Mouse (Mus musculus) left cerebral cortex, postnatal 14 days (tissue): Measurements from ENCODE around the gene Tnfrsf4. TPM values are rescaled to one million over a fixed set of nuclear protein-coding genes. Genes with fewer than 3 reads are reported as not detected.

Source experiments
- DNase-seq, 2 experiments: peaks; one replicate each; pipeline ENCODE4 v3.0.0; 2021 to 2022; ENCODE audit warnings: low spot score in 2 of 2, mixed read lengths in 1 of 2
- intact Hi-C: fragments of 180-260 bp; cut with DNase I; formaldehyde crosslinking; loops from one replicate; pipeline ENCODE4 v1.15.1; 2025
- microRNA-seq, 2 experiments: library from miRNA; unstranded; fragments of <30 nt; microRNA quantifications; one replicate each; pipeline ENCODE4 v1.2.0; 2022
- total RNA-seq, 2 experiments: library from RNA; stranded (reverse); gene quantifications; 2 replicates each; pipeline ENCODE4 v1.2.3; 2021

Gene Tnfrsf4
- total RNA-seq, 2 experiments from 2014 or later, result 0.66 to 1.2 TPM

- intact Hi-C loops, result no loop called here
- DNase-seq, result no peak
These were observed 45.6 kb downstream of the Tnfrsf4 start, which contains the start of gene Ttll10 for GRCm38 (mm10) chr4:156059261-156059660. TSS of gene Ttll10 (minus strand) at chr4:156059414.

- no peak for DNase-seq
These were observed 46.1 kb downstream of the Tnfrsf4 start for GRCm38 (mm10) chr4:156059713-156060112.

DNA sequence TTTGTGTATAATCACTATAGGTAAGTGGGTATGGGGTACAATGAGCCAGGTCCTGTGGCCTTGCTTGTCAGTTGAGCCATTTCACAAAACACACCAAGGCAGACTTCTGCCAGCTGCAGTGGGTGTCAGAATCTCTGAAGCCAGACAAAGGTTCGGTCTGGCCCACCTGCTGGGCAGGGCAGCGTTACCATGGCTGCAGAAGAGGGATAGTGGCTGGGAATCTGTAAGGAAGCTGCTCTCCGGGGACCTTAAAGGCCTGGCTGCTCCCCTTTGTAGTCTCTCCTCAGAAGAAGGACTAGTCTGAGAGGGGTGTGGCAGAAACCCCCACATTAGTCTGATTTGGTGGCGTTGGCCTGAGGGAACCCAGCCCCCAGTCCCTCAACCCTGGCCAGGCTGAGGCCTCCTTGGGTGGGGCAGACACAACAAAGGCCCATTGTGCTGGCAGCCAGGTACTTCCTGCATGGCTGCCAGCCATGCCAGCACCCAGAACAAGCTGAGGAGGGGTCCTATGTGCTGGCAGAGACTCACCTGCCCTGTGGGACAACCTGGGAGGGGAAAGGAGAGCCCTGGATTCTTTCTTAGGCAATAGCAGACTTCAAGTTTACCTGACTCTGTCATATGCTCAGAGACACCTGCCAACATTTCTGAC lies 50.3 kb downstream of the Tnfrsf4 start:
- intact Hi-C loops, result no loop called here
- DNase-seq, result no peak

More at GRCm38 (mm10) chr4:156059713-156060112, 46.1 kb downstream of the Tnfrsf4 start:
- intact Hi-C loops, result no loop called here

DNA sequence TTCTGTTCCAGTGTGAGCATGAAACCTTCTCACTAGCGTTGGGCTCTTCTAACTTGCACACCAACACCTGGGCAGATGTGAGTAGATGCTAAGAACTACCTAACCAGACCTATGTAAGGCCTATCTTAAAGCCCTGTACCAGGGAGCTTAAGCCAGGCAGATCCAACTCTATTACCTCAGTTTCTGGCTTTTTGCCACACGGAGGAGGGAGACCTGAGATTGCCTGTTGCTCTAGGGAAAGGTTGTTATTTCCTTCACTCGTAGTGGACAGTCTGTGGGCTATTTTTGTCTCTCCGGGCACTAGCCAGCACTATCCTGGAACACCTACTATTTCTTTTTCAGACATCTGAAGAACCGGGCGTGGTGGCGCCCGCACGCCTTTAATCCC lies 50.9 kb downstream of the Tnfrsf4 start:
- intact Hi-C loops, result no loop called here
- DNase-seq, result no peak

- intact Hi-C loops, result no loop called here
- no peak for DNase-seq
These were observed 51.7 kb downstream of the Tnfrsf4 start for GRCm38 (mm10) chr4:156065156-156065894.

Small RNA genes within 50 kb of the gene (microRNA-seq; reads per million reads assigned to microRNA genes)
- 3.4 to 6.4 reads per million in 2 experiments for gene Mir200a
- 6.1 to 69.7 reads per million in 2 experiments for gene Mir200b
- gene Mir429, result 21.9 to 82.1 reads per million in 2 experiments

Other genes with a start within 250 kb of the Tnfrsf4 start
- 10 to 100 TPM; 16.3 to 17.0 TPM for gene Vwa1, start 239.1 kb upstream of the Tnfrsf4 start, total RNA-seq
- 10 to 100 TPM in 1 of 2 experiments, 1 to 10 TPM in 1; 8.7 to 11.6 TPM for gene Tmem88b, start 228.0 kb upstream of the Tnfrsf4 start, total RNA-seq
- gene Ankrd65, start 223.4 kb upstream of the Tnfrsf4 start, total RNA-seq, result under 1 TPM in 1 of 2 experiments, not detected in 1; 0.31 TPM
- 100 to 1,000 TPM; 104 to 112 TPM for gene Mrpl20, start 211.0 kb upstream of the Tnfrsf4 start, total RNA-seq
- 10 to 100 TPM; 69.5 to 73.5 TPM for gene Ccnl2, start 201.4 kb upstream of the Tnfrsf4 start, total RNA-seq
- 10 to 100 TPM; 83.3 to 84.1 TPM for gene Aurkaip1, start 182.6 kb upstream of the Tnfrsf4 start, total RNA-seq
- 10 to 100 TPM in 1 of 2 experiments, 1 to 10 TPM in 1; 9.0 to 14.0 TPM for gene Mxra8, start 174.2 kb upstream of the Tnfrsf4 start, total RNA-seq
- gene Dvl1, start 166.4 kb upstream of the Tnfrsf4 start, total RNA-seq, result 10 to 100 TPM; 81.5 to 81.6 TPM
- gene Tas1r3, start 150.5 kb upstream of the Tnfrsf4 start, total RNA-seq, result under 1 TPM; 0.20 to 0.27 TPM
- gene Cptp, start 144.4 kb upstream of the Tnfrsf4 start, total RNA-seq, result 10 to 100 TPM; 28.8 to 29.7 TPM
- gene Ints11, start 144.3 kb upstream of the Tnfrsf4 start, total RNA-seq, result 10 to 100 TPM; 34.4 to 38.4 TPM
- gene Pusl1, start 122.1 kb upstream of the Tnfrsf4 start, total RNA-seq, result 10 to 100 TPM; 65.3 to 66.9 TPM
- gene Acap3, start 122.0 kb upstream of the Tnfrsf4 start, total RNA-seq, result 100 to 1,000 TPM; 139 TPM
- 10 to 100 TPM; 69.8 to 79.0 TPM for gene Ube2j2, start 70.0 kb upstream of the Tnfrsf4 start, total RNA-seq
- 10 to 100 TPM; 13.5 to 15.1 TPM for gene C1qtnf12, start 51.5 kb upstream of the Tnfrsf4 start, total RNA-seq
- 10 to 100 TPM in 1 of 2 experiments, 1 to 10 TPM in 1; 9.6 to 10.6 TPM for gene B3galt6, start 21.2 kb upstream of the Tnfrsf4 start, total RNA-seq
- 100 to 1,000 TPM; 150 to 157 TPM for gene Sdf4, start 21.0 kb upstream of the Tnfrsf4 start, total RNA-seq
- gene Tnfrsf18, start 12.3 kb downstream of the Tnfrsf4 start, total RNA-seq, result under 1 TPM in 1 of 2 experiments, not detected in 1; 0.32 TPM
- not detected for gene Ttll10, start 45.6 kb downstream of the Tnfrsf4 start, total RNA-seq
- 10 to 100 TPM; 28.0 to 28.1 TPM for gene 9430015G10Rik, start 96.1 kb downstream of the Tnfrsf4 start, total RNA-seq
- gene Rnf223, start 116.7 kb downstream of the Tnfrsf4 start, total RNA-seq, result under 1 TPM; 0.31 to 0.66 TPM
- 100 to 1,000 TPM; 184 to 198 TPM for gene Agrn, start 183.6 kb downstream of the Tnfrsf4 start, total RNA-seq
- gene Isg15, start 187.0 kb downstream of the Tnfrsf4 start, total RNA-seq, result under 1 TPM in 1 of 2 experiments, not detected in 1; 0.66 TPM
- gene AW011738, start 189.5 kb downstream of the Tnfrsf4 start, total RNA-seq, result 1 to 10 TPM; 4.0 to 5.0 TPM
- gene Perm1, start 202.0 kb downstream of the Tnfrsf4 start, total RNA-seq, result under 1 TPM; 0.20 to 0.66 TPM
- 10 to 100 TPM; 34.8 to 36.3 TPM for gene Plekhn1, start 221.0 kb downstream of the Tnfrsf4 start, total RNA-seq
- gene Noc2l, start 222.2 kb downstream of the Tnfrsf4 start, total RNA-seq, result 10 to 100 TPM; 60.3 to 61.4 TPM
- gene Samd11, start 241.8 kb downstream of the Tnfrsf4 start, total RNA-seq, result 1 to 10 TPM; 3.9 to 4.5 TPM